Mouse (Mus musculus) embryonic facial prominence, embryonic 11.5 days (tissue): ENCODE results near the gene Nr1h4. TPM values are rescaled to one million over a fixed set of nuclear protein-coding genes. Genes with fewer than 3 reads are reported as not detected.

Source experiments
- ATAC-seq: fragments of 200-750 bp; cut with Nextera tagmentation; replicated peaks from 2 replicates; pipeline ENCODE4 v1.8.0; 2017; ENCODE audit warnings: low read depth; ENCODE audit not compliant: insufficient number of reproducible peaks, low FRiP score, low TSS enrichment
- DNase-seq: peaks from one replicate; pipeline ENCODE4 v3.0.0-alpha.2; 2015; ENCODE audit warnings: low spot score
- H3K27ac ChIP-seq: fragments of 300-500 bp; sonication (generic); replicated peaks from 2 replicates; pipeline ENCODE4 v1.5.1; 2014; ENCODE audit warnings: mild to moderate bottlenecking, low read depth, low read length, control low read depth
- H3K27me3 ChIP-seq: fragments of 300-500 bp; sonication (generic); 2 replicates; pipeline ENCODE4 v1.6.1; 2014; ENCODE audit warnings: mild to moderate bottlenecking, low read length, moderate library complexity, mixed read lengths; ENCODE audit not compliant: control insufficient read depth, insufficient read depth
- H3K36me3 ChIP-seq: fragments of 300-500 bp; sonication (generic); replicated peaks from 2 replicates; pipeline ENCODE4 v1.6.1; 2014; ENCODE audit warnings: low read depth, mild to moderate bottlenecking, low read length, moderate library complexity, mixed read lengths; ENCODE audit not compliant: control insufficient read depth, insufficient read depth
- H3K4me1 ChIP-seq: fragments of 300-500 bp; sonication (generic); 2 replicates; pipeline ENCODE4 v1.6.1; 2014; ENCODE audit warnings: low read length, mixed read lengths; ENCODE audit not compliant: control insufficient read depth, insufficient read depth
- H3K4me2 ChIP-seq: fragments of 300-500 bp; sonication (generic); 2 replicates; pipeline ENCODE4 v1.6.1; 2014; ENCODE audit warnings: low read depth, mild to moderate bottlenecking, control low read depth, low read length, moderate library complexity
- H3K4me3 ChIP-seq: fragments of 300-500 bp; sonication (generic); 2 replicates; pipeline ENCODE4 v1.5.1; 2014; ENCODE audit warnings: low read depth, low read length, control low read depth
- H3K9ac ChIP-seq: fragments of 300-500 bp; sonication (generic); replicated peaks from 2 replicates; pipeline ENCODE4 v1.6.1; 2014; ENCODE audit warnings: mild to moderate bottlenecking, control low read depth, low read length
- H3K9me3 ChIP-seq: fragments of 300-500 bp; sonication (generic); replicated peaks from 2 replicates; pipeline ENCODE4 v1.6.1; 2016; ENCODE audit warnings: mild to moderate bottlenecking, low read length, inconsistent platforms, mixed read lengths; ENCODE audit not compliant: control insufficient read depth
- WGBS: fragments of 180-500 bp; shearing (Covaris S2); extraction: QIAGEN DNeasy Blood & Tissue Kit; methylation state at CpG from one replicate; pipeline ENCODE4 v1.1.7; 2014; 5-methylcytosine and 5-hydroxymethylcytosine counted together
- polyA plus RNA-seq: library from polyadenylated mRNA; unstranded; fragments of >200 nt; fragmentation: Nextera tagmentation; extraction: Ambion mirVana; gene quantifications from 2 replicates; pipeline ENCODE4 v1.2.1, GENCODE M21; 2014

The Nr1h4 gene
- polyA plus RNA-seq, 1 experiment from 2014 or later, result not detected

GRCm38 (mm10) chr10:89504952-89505591 is 28.3 kb downstream of the Nr1h4 start:
- H3K27ac ChIP-seq, result no peak overlapping the region
- no peaks in the 10 kb centered on the region for H3K36me3 ChIP-seq
- H3K4me3 ChIP-seq, result no peak overlapping the region
- H3K4me2 ChIP-seq, result no peak overlapping the region
- no peaks in the 10 kb centered on the region for H3K9me3 ChIP-seq
- 86% methylated on average over 10 of the region's 10 CpGs for WGBS
- H3K27me3 ChIP-seq, result no peaks in the 10 kb centered on the region
- no peak for ATAC-seq
- H3K9ac ChIP-seq, result no peak overlapping the region
- H3K4me1 ChIP-seq, result no peaks in the 10 kb centered on the region
- DNase-seq, result no peak

- Histone ChIP-seq H3K4me2 (no peak overlapping the region), H3K9me3 (no peaks in the 10 kb centered on the region), H3K27me3 (no peaks in the 10 kb centered on the region), H3K9ac (no peak overlapping the region), H3K4me1 (no peaks in the 10 kb centered on the region), H3K27ac (no peak overlapping the region), H3K36me3 (no peaks in the 10 kb centered on the region), H3K4me3 (no peak overlapping the region)
- DNase-seq, result no peak
- ATAC-seq, result no peak
- 79% methylated on average over 5 of the region's 5 CpGs for WGBS
Measured at GRCm38 (mm10) chr10:89502986-89503560, 30.3 kb downstream of the Nr1h4 start.

- no peaks in the 10 kb centered on the region for H3K36me3 ChIP-seq
- H3K9me3 ChIP-seq, result no peaks in the 10 kb centered on the region
- WGBS, result 89% methylated on average over 6 of the region's 6 CpGs
- DNase-seq, result no peak
- no peak overlapping the region for H3K4me3 ChIP-seq
- H3K4me2 ChIP-seq, result no peak overlapping the region
- no peak for ATAC-seq
- no peaks in the 10 kb centered on the region for H3K27me3 ChIP-seq
- H3K9ac ChIP-seq, result no peak overlapping the region
- H3K27ac ChIP-seq, result no peak overlapping the region
- no peaks in the 10 kb centered on the region for H3K4me1 ChIP-seq
Measured at GRCm38 (mm10) chr10:89501902-89502301, 31.5 kb downstream of the Nr1h4 start.

GRCm38 (mm10) chr10:89495537-89495936 is 37.8 kb downstream of the Nr1h4 start:
- no peak overlapping the region for H3K9ac ChIP-seq
- DNase-seq, result no peak
- H3K4me3 ChIP-seq, result no peak overlapping the region
- no peaks in the 10 kb centered on the region for H3K4me1 ChIP-seq
- no peak overlapping the region for H3K27ac ChIP-seq
- WGBS, result 85% methylated on average over 7 of the region's 7 CpGs
- no peak overlapping the region for H3K4me2 ChIP-seq
- no peak for ATAC-seq
- H3K27me3 ChIP-seq, result no peaks in the 10 kb centered on the region
- H3K36me3 ChIP-seq, result no peaks in the 10 kb centered on the region
- no peaks in the 10 kb centered on the region for H3K9me3 ChIP-seq

- DNase-seq (no peak), ATAC-seq (peak; percentile 70; the same call in 1 of the 2 replicates)
- H3K4me1 ChIP-seq, result no peaks in the 10 kb centered on the region
- WGBS, result 27% methylated on average over 3 of the region's 3 CpGs
- no peaks in the 10 kb centered on the region for H3K36me3 ChIP-seq
- H3K27me3 ChIP-seq, result no peaks in the 10 kb centered on the region
- no peak overlapping the region for H3K4me2 ChIP-seq
- no peak overlapping the region for H3K27ac ChIP-seq
- no peaks in the 10 kb centered on the region for H3K9me3 ChIP-seq
- no peak overlapping the region for H3K9ac ChIP-seq
- no peak overlapping the region for H3K4me3 ChIP-seq
Measured at GRCm38 (mm10) chr10:89491321-89491720, 42.1 kb downstream of the Nr1h4 start.

GRCm38 (mm10) chr10:89490250-89490649 is 43.1 kb downstream of the Nr1h4 start:
- Histone ChIP-seq H3K9ac (no peak overlapping the region), H3K4me2 (no peak overlapping the region), H3K9me3 (no peaks in the 10 kb centered on the region), H3K4me3 (no peak overlapping the region), H3K27me3 (no peaks in the 10 kb centered on the region), H3K27ac (no peak overlapping the region), H3K4me1 (no peaks in the 10 kb centered on the region), H3K36me3 (no peaks in the 10 kb centered on the region)
- DNase-seq (no peak), ATAC-seq (no peak)
- WGBS, result 83% methylated on average over 3 of the region's 3 CpGs

GRCm38 (mm10) chr10:89489459-89489858 is 43.9 kb downstream of the Nr1h4 start:
- Histone ChIP-seq H3K4me3 (no peak overlapping the region), H3K27me3 (no peaks in the 10 kb centered on the region), H3K4me1 (no peaks in the 10 kb centered on the region), H3K36me3 (no peaks in the 10 kb centered on the region), H3K9ac (no peak overlapping the region), H3K9me3 (no peaks in the 10 kb centered on the region), H3K4me2 (no peak overlapping the region), H3K27ac (no peak overlapping the region)
- 85% methylated on average over 4 of the region's 4 CpGs for whole genome bisulfite sequencing
- ATAC-seq (no peak), DNase-seq (no peak)

- Histone ChIP-seq H3K4me2 (no peak overlapping the region), H3K27ac (no peak overlapping the region), H3K9me3 (no peaks in the 10 kb centered on the region), H3K4me1 (no peaks in the 10 kb centered on the region), H3K9ac (no peak overlapping the region), H3K36me3 (no peaks in the 10 kb centered on the region), H3K4me3 (no peak overlapping the region), H3K27me3 (no peaks in the 10 kb centered on the region)
- no peak for DNase-seq
- no peak for ATAC-seq
- 60% methylated on average over 4 of the region's 4 CpGs for WGBS
Measured at GRCm38 (mm10) chr10:89486995-89487742, 46.2 kb downstream of the Nr1h4 start.
